Mouse (Mus musculus) naive thymus-derived CD4-positive, alpha-beta T cell, adult 2 months (primary cell): Measurements from ENCODE around the gene Adamts12.

Experiments
- DNase-seq: peaks from one replicate; pipeline ENCODE4 v3.0.0-alpha.2; 2011; ENCODE audit warnings: low read depth

Adamts12 gene

GRCm38 (mm10) chr15:11082961-11083569 is 18.5 kb downstream of the Adamts12 start:
- no peak for DNase-seq

GRCm38 (mm10) chr15:11083678-11084077 is 19.1 kb downstream of the Adamts12 start:
- no peak for DNase-seq

GRCm38 (mm10) chr15:11084241-11084992 is 19.8 kb downstream of the Adamts12 start:
- DNase-seq = no peak

GRCm38 (mm10) chr15:11084993-11085365 is 20.4 kb downstream of the Adamts12 start:
- no peak for DNase-seq

GRCm38 (mm10) chr15:11089494-11089893 is 24.9 kb downstream of the Adamts12 start:
- no peak for DNase-seq

- no peak for DNase-seq
These were observed 31.0 kb downstream of the Adamts12 start for GRCm38 (mm10) chr15:11095566-11095965.

GRCm38 (mm10) chr15:11097967-11098702 is 33.5 kb downstream of the Adamts12 start:
- DNase-seq = no peak

GRCm38 (mm10) chr15:11098940-11099339 is 34.4 kb downstream of the Adamts12 start:
- DNase-seq = no peak

GRCm38 (mm10) chr15:11100917-11101316 is 36.3 kb downstream of the Adamts12 start:
- DNase-seq = no peak

GRCm38 (mm10) chr15:11105101-11105500 is 40.5 kb downstream of the Adamts12 start:
- no peak for DNase-seq

- no peak for DNase-seq
These were observed 42.8 kb downstream of the Adamts12 start for GRCm38 (mm10) chr15:11107376-11107775.

- no peak for DNase-seq
These were observed 50.1 kb downstream of the Adamts12 start for GRCm38 (mm10) chr15:11114631-11115197.

GRCm38 (mm10) chr15:11116303-11116702 is 51.7 kb downstream of the Adamts12 start:
- no peak for DNase-seq

- DNase-seq = no peak
These were observed 52.3 kb downstream of the Adamts12 start for GRCm38 (mm10) chr15:11116853-11117252.

GRCm38 (mm10) chr15:11118371-11118770 is 53.8 kb downstream of the Adamts12 start:
- no peak for DNase-seq

- no peak for DNase-seq
These were observed 57.1 kb downstream of the Adamts12 start for GRCm38 (mm10) chr15:11121721-11122120.

GRCm38 (mm10) chr15:11125361-11125760 is 60.8 kb downstream of the Adamts12 start:
- DNase-seq = no peak

GRCm38 (mm10) chr15:11128457-11128856 is 63.9 kb downstream of the Adamts12 start:
- no peak for DNase-seq

- DNase-seq = no peak
These were observed 68.3 kb downstream of the Adamts12 start for GRCm38 (mm10) chr15:11132586-11133558.

GRCm38 (mm10) chr15:11145581-11145980 is 81.0 kb downstream of the Adamts12 start:
- DNase-seq = no peak

- DNase-seq = no peak
These were observed 94.8 kb downstream of the Adamts12 start for GRCm38 (mm10) chr15:11159386-11159785.
